Mouse (Mus musculus) G1E (cell line): ENCODE measurements around the gene Tert.

Experiments used
- CTCF ChIP-seq: IDR thresholded peaks from 2 replicates; pipeline ENCODE4 v1.5.1; 2012; ENCODE audit warnings: low read depth, low read length, inconsistent platforms, mixed read lengths
- GATA1 ChIP-seq: IDR thresholded peaks from 2 replicates; pipeline ENCODE4 v1.6.1; 2012; ENCODE audit warnings: borderline replicate concordance, low read length, inconsistent platforms, mixed read lengths
- GATA2 ChIP-seq: IDR thresholded peaks from 2 replicates; pipeline ENCODE4 v1.6.1; 2012; ENCODE audit warnings: low read depth, low read length, inconsistent platforms, borderline replicate concordance
- TAL1 ChIP-seq: conservative IDR thresholded peaks from 2 replicates; pipeline ENCODE4 v1.6.1; 2012; ENCODE audit warnings: low read depth, low read length, inconsistent platforms, mixed read lengths

DNA sequence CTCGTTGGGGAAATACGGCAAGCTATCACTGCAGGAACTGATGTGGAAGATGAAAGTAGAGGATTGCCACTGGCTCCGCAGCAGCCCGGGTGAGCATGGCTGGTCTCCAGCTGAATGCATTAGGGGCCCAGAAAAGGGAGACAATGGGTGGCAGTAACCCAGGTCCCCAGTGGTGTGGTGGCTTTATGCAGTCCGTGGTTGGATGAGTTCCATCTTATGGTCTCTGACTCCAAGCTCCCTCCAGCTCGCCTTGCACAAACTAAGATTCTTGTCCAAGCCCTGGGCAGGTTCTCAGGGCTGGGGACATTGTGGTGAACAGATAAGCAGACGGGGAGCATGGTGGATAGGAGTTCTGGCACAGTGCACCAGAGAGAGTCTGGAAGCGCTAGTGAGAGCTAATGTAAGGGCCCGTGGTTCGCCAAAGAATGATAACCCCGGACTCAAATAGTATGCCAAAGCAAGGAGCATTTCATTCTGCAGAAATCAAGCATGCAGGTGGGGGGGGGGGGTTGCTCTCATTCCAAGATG, 1.9 kb downstream of the Tert start:
- TF ChIP-seq CTCF (no peak), GATA1 (no peak), GATA2 (no peak), TAL1 (no peak)
